Mouse (Mus musculus): ENCODE data around the gene Myt1l. TPM values are rescaled to one million over a fixed set of nuclear protein-coding genes. Genes with fewer than 3 reads are reported as not detected.
A peak's percentile ranks its signal among the peaks of the same experiment; 100 is the strongest.

Gene Myt1l
- total and polyA plus RNA-seq, 2 experiments: not detected

DNA sequence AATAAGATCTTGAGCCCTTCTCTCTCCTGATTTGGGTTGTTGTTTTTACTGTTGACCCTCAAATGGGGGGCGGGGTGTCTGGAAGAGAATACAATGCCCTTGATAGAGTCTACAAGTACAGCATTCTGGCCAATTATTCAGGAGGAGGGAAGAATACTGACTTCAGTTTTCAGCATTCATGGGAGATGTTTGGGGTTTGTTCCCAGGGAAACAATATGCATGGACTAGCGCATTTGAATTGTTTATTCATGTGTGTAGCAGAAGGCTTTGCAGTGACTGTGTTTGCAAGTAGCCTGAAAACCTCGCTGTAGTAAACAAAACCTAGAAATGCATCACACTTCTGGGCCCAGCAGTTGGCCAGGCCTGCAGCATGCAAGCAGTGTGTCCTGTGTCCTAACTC lies 426.3 kb downstream of the Myt1l start:
- no peaks in the 10 kb centered on the region; the same call in 1 of the 2 replicates for H3K79me2 ChIP-seq (ENCODE audit: control insufficient read depth, insufficient read depth, low read length)
- peaks cover 4% of the 10 kb centered on the region for H3K4me1 ChIP-seq (ENCODE audit: control insufficient read depth, insufficient read depth, low read length)
- no peak for TF ChIP-seq CTCF (IDR thresholded peaks at IDR 0.05; ENCODE audit: low read depth, low read length)
- TF ChIP-seq POLR2A (IDR thresholded peaks at IDR 0.05; ENCODE audit: extremely low read depth, insufficient read depth, low read length): no peak
- H3K27ac ChIP-seq (replicated peaks; ENCODE audit: insufficient read depth, low read depth, low read length): no peak overlapping the region
- no peak overlapping the region for H3K9ac ChIP-seq (ENCODE audit: low read depth, low read length)
- H3K27me3 ChIP-seq (ENCODE audit: control insufficient read depth, insufficient read depth, low read length): no peaks in the 10 kb centered on the region
- H3K4me3 ChIP-seq (ENCODE audit: insufficient read depth, low read depth, low read length): no peak overlapping the region
- no peaks in the 10 kb centered on the region for H3K36me3 ChIP-seq (ENCODE audit: control insufficient read depth, insufficient read depth, low read length)
- WGBS: 74% methylated on average over 3 of the region's 3 CpGs
- DNase-seq (ENCODE audit: extremely low read depth, low read depth, low spot score): no peak

DNA sequence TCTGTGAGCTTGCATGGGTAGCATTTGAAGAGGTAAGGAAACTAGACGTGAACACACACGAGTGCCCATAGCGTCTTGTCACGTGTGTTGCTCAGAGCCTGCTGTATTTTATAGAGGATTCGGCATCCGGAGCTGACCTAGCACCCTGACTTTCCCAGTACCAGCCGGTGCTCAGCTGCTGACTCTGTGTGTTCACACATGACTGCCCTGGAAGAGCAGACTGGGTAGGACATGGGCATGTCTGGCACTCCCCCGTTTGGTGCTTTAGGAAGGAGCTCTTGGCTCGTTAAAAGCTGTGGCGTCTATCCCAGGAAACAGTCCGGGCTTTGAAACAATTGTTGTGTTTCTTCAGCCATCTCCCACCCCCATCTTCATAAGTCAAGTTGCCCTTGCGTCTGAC lies 428.8 kb downstream of the Myt1l start:
- no peak for DNase-seq (ENCODE audit: extremely low read depth, low read depth, low spot score)
- TF ChIP-seq CTCF (IDR thresholded peaks at IDR 0.05; ENCODE audit: low read depth, low read length): no peak
- no peak for TF ChIP-seq POLR2A (IDR thresholded peaks at IDR 0.05; ENCODE audit: extremely low read depth, insufficient read depth, low read length)
- 81% methylated on average over 12 of the region's 12 CpGs for WGBS

DNA sequence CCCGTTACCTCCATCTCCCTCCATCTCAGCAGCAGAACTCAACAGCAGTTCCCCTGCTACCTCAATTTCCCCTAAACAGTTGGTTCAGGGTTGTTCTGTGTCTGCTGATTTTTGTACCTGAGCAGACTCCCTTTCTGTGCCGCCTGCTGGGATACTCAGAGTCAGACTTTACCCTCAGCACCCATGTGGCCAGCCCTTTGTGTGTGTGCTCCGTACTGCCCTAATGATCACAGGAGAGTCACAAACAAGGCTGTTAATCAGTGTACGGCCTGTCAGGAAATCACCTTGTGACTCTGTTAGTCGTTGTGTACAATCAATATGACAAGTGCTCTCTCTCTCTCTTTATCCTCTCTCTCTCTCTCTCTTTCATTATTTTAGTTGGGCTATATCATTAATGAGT lies 430.5 kb downstream of the Myt1l start:
- H3K9ac ChIP-seq (ENCODE audit: low read depth, low read length): no peak overlapping the region
- 0 out of 2 replicates have a peak, but pooled peaks cover 4% of the 10 kb centered on the region for H3K79me2 ChIP-seq (ENCODE audit: control insufficient read depth, insufficient read depth, low read length)
- H3K4me3 ChIP-seq (ENCODE audit: insufficient read depth, low read depth, low read length): no peak overlapping the region
- 29% methylated on average over 5 of the region's 5 CpGs for WGBS
- no peak for TF ChIP-seq POLR2A (IDR thresholded peaks at IDR 0.05; ENCODE audit: extremely low read depth, insufficient read depth, low read length)
- no peak for TF ChIP-seq CTCF (IDR thresholded peaks at IDR 0.05; ENCODE audit: low read depth, low read length)
- DNase-seq (ENCODE audit: extremely low read depth, low read depth, low spot score): no peak
- H3K27ac ChIP-seq (replicated peaks; ENCODE audit: insufficient read depth, low read depth, low read length): no peak overlapping the region
- H3K4me1 ChIP-seq (ENCODE audit: control insufficient read depth, insufficient read depth, low read length): peaks cover 4% of the 10 kb centered on the region
- no peaks in the 10 kb centered on the region for H3K27me3 ChIP-seq (ENCODE audit: control insufficient read depth, insufficient read depth, low read length)
- no peaks in the 10 kb centered on the region for H3K36me3 ChIP-seq (ENCODE audit: control insufficient read depth, insufficient read depth, low read length)

More for the DNA sequence above, 428.8 kb downstream of the Myt1l start:
- Histone ChIP-seq H3K4me3 (ENCODE audit: insufficient read depth, low read depth, low read length) (no peak overlapping the region), H3K27ac (replicated peaks; ENCODE audit: insufficient read depth, low read depth, low read length) (no peak overlapping the region), H3K27me3 (ENCODE audit: control insufficient read depth, insufficient read depth, low read length) (no peaks in the 10 kb centered on the region), H3K9ac (ENCODE audit: low read depth, low read length) (no peak overlapping the region), H3K4me1 (ENCODE audit: control insufficient read depth, insufficient read depth, low read length) (peaks cover 4% of the 10 kb centered on the region), H3K79me2 (ENCODE audit: control insufficient read depth, insufficient read depth, low read length) (no peaks in the 10 kb centered on the region), H3K36me3 (ENCODE audit: control insufficient read depth, insufficient read depth, low read length) (no peaks in the 10 kb centered on the region)

DNA sequence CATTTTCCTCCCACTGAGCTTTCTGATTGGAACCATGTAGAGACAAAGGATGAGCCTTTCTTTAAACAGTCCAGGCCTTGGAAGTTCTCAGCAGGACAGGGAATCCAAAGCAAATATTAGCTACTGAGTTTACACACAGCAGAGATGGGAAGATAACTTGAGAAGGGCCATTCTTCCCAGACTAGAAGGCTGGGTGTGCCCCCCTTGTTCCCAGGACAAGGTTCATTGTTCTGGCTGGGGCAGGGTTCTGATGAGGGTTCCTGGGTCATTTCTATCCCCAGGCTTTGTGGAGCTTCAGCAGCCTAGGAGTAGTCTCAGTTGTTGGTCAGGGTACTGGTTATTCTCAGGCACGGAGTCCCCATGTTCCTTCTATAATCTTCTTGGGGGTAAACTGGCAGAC lies 432.9 kb downstream of the Myt1l start:
- no peaks in the 10 kb centered on the region for H3K27me3 ChIP-seq (ENCODE audit: control insufficient read depth, insufficient read depth, low read length)
- H3K9ac ChIP-seq (ENCODE audit: low read depth, low read length): no peak overlapping the region
- H3K4me1 ChIP-seq (ENCODE audit: control insufficient read depth, insufficient read depth, low read length): peaks cover 2% of the 10 kb centered on the region; the same call in 1 of the 2 replicates
- H3K4me3 ChIP-seq (ENCODE audit: insufficient read depth, low read depth, low read length): no peak overlapping the region
- no peak overlapping the region for H3K27ac ChIP-seq (replicated peaks; ENCODE audit: insufficient read depth, low read depth, low read length)
- WGBS: 47% methylated on average over 1 of the region's 1 CpGs
- H3K36me3 ChIP-seq (ENCODE audit: control insufficient read depth, insufficient read depth, low read length): no peaks in the 10 kb centered on the region
- 0 out of 2 replicates have a peak, but pooled peaks cover 4% of the 10 kb centered on the region for H3K79me2 ChIP-seq (ENCODE audit: control insufficient read depth, insufficient read depth, low read length)
- DNase-seq (ENCODE audit: extremely low read depth, low read depth, low spot score): no peak
- TF ChIP-seq POLR2A (IDR thresholded peaks at IDR 0.05; ENCODE audit: extremely low read depth, insufficient read depth, low read length): no peak
- TF ChIP-seq CTCF (IDR thresholded peaks at IDR 0.05; ENCODE audit: low read depth, low read length): no peak

DNA sequence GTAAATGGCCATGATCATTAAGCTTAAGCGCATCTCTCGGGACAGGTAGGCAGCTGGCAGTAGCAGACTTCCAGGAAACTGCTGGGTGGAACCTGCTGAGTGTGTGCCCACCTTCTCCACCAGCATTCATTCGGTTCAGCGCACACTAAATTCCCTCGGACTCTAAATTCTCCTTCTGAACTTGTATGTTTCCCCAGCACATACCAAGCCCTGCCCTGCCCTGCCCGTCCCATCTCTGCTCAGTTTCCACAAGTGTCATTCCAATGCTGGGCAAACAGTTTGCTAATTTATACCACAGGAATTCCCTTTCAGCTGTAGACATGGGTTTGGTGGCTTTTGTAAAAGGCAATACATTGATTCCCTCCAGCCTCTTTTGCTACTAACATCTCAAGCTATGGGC lies 436.8 kb downstream of the Myt1l start:
- no peak for DNase-seq (ENCODE audit: extremely low read depth, low read depth, low spot score)
- 86% methylated on average over 6 of the region's 6 CpGs for WGBS
- no peak overlapping the region for H3K4me3 ChIP-seq (ENCODE audit: insufficient read depth, low read depth, low read length)
- H3K79me2 ChIP-seq (ENCODE audit: control insufficient read depth, insufficient read depth, low read length): peaks cover 4% of the 10 kb centered on the region; the same call in 1 of the 2 replicates
- H3K36me3 ChIP-seq (ENCODE audit: control insufficient read depth, insufficient read depth, low read length): no peaks in the 10 kb centered on the region
- TF ChIP-seq CTCF (IDR thresholded peaks at IDR 0.05; ENCODE audit: low read depth, low read length) (no peak), POLR2A (IDR thresholded peaks at IDR 0.05; ENCODE audit: extremely low read depth, insufficient read depth, low read length) (no peak)
- no peak overlapping the region for H3K9ac ChIP-seq (ENCODE audit: low read depth, low read length)
- no peaks in the 10 kb centered on the region for H3K27me3 ChIP-seq (ENCODE audit: control insufficient read depth, insufficient read depth, low read length)
- H3K4me1 ChIP-seq (ENCODE audit: control insufficient read depth, insufficient read depth, low read length): peaks cover 2% of the 10 kb centered on the region; the same call in 1 of the 2 replicates
- H3K27ac ChIP-seq (replicated peaks; ENCODE audit: insufficient read depth, low read depth, low read length): no peak overlapping the region

DNA sequence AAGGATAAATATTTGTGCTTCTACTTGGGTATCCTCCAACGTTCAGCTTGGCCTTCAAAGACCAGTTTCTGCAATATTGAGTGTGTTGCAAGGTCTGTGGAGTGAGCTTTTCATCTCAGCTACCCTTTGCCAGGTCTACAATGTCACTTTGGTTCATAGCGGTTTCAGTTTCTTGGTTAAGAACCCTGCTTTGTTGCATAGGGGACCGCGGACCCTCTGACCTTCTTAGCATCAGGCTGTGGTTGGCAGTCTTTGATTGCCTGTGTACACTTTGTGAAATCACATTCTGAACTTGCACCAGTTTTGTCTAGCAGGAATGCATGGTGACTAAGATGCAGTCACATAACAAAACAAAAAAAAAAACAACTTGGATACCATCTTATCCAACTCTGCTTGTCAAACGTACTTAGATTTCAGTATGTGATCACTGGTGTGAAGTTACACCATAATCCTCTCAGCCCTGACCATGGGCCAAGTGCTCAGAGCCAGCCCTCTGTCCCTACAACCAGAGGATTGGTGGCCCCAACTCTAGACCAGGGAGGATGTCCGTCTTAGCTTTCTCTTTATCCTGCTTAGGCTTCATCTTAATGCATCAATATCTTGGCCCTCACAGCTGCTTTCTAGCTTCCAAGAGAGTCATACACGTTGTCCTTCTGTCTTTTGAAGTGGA lies 443.7 kb downstream of the Myt1l start:
- Histone ChIP-seq H3K4me3 (ENCODE audit: insufficient read depth, low read depth, low read length) (no peak overlapping the region), H3K27ac (replicated peaks; ENCODE audit: insufficient read depth, low read depth, low read length) (no peak overlapping the region), H3K27me3 (ENCODE audit: control insufficient read depth, insufficient read depth, low read length) (no peaks in the 10 kb centered on the region), H3K36me3 (ENCODE audit: control insufficient read depth, insufficient read depth, low read length) (no peaks in the 10 kb centered on the region), H3K79me2 (ENCODE audit: control insufficient read depth, insufficient read depth, low read length) (no peaks in the 10 kb centered on the region; the same call in 1 of the 2 replicates), H3K9ac (ENCODE audit: low read depth, low read length) (no peak overlapping the region), H3K4me1 (ENCODE audit: control insufficient read depth, insufficient read depth, low read length) (no peaks in the 10 kb centered on the region)
- 63% methylated on average over 7 of the region's 7 CpGs for WGBS
- TF ChIP-seq CTCF (IDR thresholded peaks at IDR 0.05; ENCODE audit: low read depth, low read length) (no peak), POLR2A (IDR thresholded peaks at IDR 0.05; ENCODE audit: extremely low read depth, insufficient read depth, low read length) (no peak)
- peak; percentile 17 for DNase-seq (ENCODE audit: extremely low read depth, low read depth, low spot score)

All from liver, adult 2 months (tissue).